In genomic region chr11:77947860-77948259, GRCm38 (mm10) we compare ENCODE assay signal across 13 mouse cellular contexts. TPM values are rescaled to one million over a fixed set of nuclear protein-coding genes. Genes with fewer than 3 reads are reported as not detected.
DNase-seq lines count a peak whose midpoint lies in the region; ATAC-seq and TF ChIP-seq lines count a peak whose summit lies in the region.
"Had no signal": no experiment of that assay in that cellular context is flagged by ENCODE, and none has a peak within 500 bp of the region (broad histone marks: within the 10 kb centered on the region; RNA-seq: fewer than 3 reads in every experiment).

No protein-coding gene starts in this region.

- H3K36me3 ChIP-seq in lung, embryonic 16.5 days (ENCODE audit: control insufficient read depth, insufficient read depth, low read length): no peaks in the 10 kb centered on the region
- H3K36me3 ChIP-seq in forebrain, embryonic 16.5 days (ENCODE audit: control insufficient read depth, insufficient read depth): no peaks in the 10 kb centered on the region
- H3K36me3 ChIP-seq: stomach, embryonic 15.5 days had no signal

- no peak overlapping the region for H3K27ac ChIP-seq in lung, embryonic 16.5 days (ENCODE audit: low read length)
- H3K27ac ChIP-seq in forebrain, embryonic 16.5 days (ENCODE audit: low read length): peak overlapping the region; percentile 83
- H3K27ac ChIP-seq in left cerebral cortex, adult 2 months: no peak overlapping the region
- H3K27ac ChIP-seq: liver, embryonic 14.5 days; stomach, embryonic 15.5 days had no signal

- no peaks in the 10 kb centered on the region for H3K4me1 ChIP-seq in lung, embryonic 16.5 days (replicated peaks; ENCODE audit: control insufficient read depth, insufficient read depth, low read length)
- peaks cover 64% of the 10 kb centered on the region for H3K4me1 ChIP-seq in forebrain, embryonic 16.5 days (replicated peaks; ENCODE audit: control insufficient read depth, insufficient read depth, low read length)

- no peak overlapping the region for H3K4me2 ChIP-seq in lung, embryonic 16.5 days (ENCODE audit: low read depth, low read length)
- H3K4me2 ChIP-seq in forebrain, embryonic 16.5 days (ENCODE audit: low read length): peak overlapping the region; percentile 42
- H3K4me2 ChIP-seq: stomach, embryonic 15.5 days had no signal

- no peak overlapping the region for H3K9ac ChIP-seq in lung, embryonic 16.5 days (ENCODE audit: low read length)
- H3K9ac ChIP-seq in forebrain, embryonic 16.5 days (replicated peaks; ENCODE audit: low read depth, low read length): peak overlapping the region; percentile 40
- H3K9ac ChIP-seq: liver, embryonic 14.5 days; stomach, embryonic 15.5 days had no signal

- ATAC-seq in lung, embryonic 16.5 days (ENCODE audit: low read depth): 0 out of 2 replicates have a peak, but pooled peaks have one; percentile 17
- ATAC-seq in forebrain, embryonic 16.5 days: peak; percentile 82
- ATAC-seq: Patski had no signal

- H3K9me3 ChIP-seq in lung, embryonic 16.5 days (ENCODE audit: control insufficient read depth, low read length): no peaks in the 10 kb centered on the region
- H3K9me3 ChIP-seq in forebrain, embryonic 16.5 days (ENCODE audit: control insufficient read depth, low read length): no peaks in the 10 kb centered on the region
- H3K9me3 ChIP-seq: stomach, embryonic 15.5 days had no signal

- H3K4me3 ChIP-seq in lung, embryonic 16.5 days (ENCODE audit: low read length): no peak overlapping the region
- H3K4me3 ChIP-seq in forebrain, embryonic 16.5 days (replicated peaks; ENCODE audit: low read length): 0 out of 2 replicates have a peak overlapping the region, but pooled peaks have one; percentile 7
- no peak overlapping the region for H3K4me3 ChIP-seq in left cerebral cortex, adult 2 months
- H3K4me3 ChIP-seq: stomach, embryonic 15.5 days had no signal

- TF ChIP-seq CTCF in left cerebral cortex, adult 2 months (IDR thresholded peaks at IDR 0.05): no peak

- intact Hi-C loops in left cerebral cortex, adult 2 months (cut with DNase I): no loop called here

- H3K27me3 ChIP-seq in lung, embryonic 16.5 days (ENCODE audit: control insufficient read depth, insufficient read depth, low read depth, low read length): no peaks in the 10 kb centered on the region
- H3K27me3 ChIP-seq in forebrain, embryonic 16.5 days (replicated peaks; ENCODE audit: control insufficient read depth, insufficient read depth, low read length): no peaks in the 10 kb centered on the region

- 7% methylated on average over 9 of the region's 9 CpGs for WGBS in lung, embryonic 16.5 days
- WGBS in forebrain, embryonic 16.5 days: under 1% methylated on average over 9 of the region's 9 CpGs

- no peak for DNase-seq in lung, postnatal 4 days
- DNase-seq in mesoderm, embryonic 11.5 days (ENCODE audit: low read depth, low spot score): peak; percentile 52
- DNase-seq in thymus, postnatal 10 days (ENCODE audit: low spot score in 2 of 2): no peak
- no peak for DNase-seq in layer of hippocampus, adult 9-10 months (ENCODE audit: low spot score)
- DNase-seq in left cerebral cortex, adult 2 months (ENCODE audit: extremely low spot score in 1 of 2, low spot score in 2 of 2): no peak
- DNase-seq in spleen, adult 12 weeks (ENCODE audit: low spot score): no peak
- DNase-seq: heart, adult 18-20 months had no signal

RNA-seq across cellular contexts. Expression of gene Sez6, which starts 17.3 kb away (rescaled TPM):
- 0.34 and 0.69 TPM in 2 replicates for polyA plus RNA-seq in lung, embryonic 16.5 days (2015; fragmentation: Nextera tagmentation; extraction: Ambion mirVana)
- polyA plus RNA-seq in forebrain, embryonic 16.5 days (2015; fragmentation: Nextera tagmentation; extraction: Ambion mirVana): 257 and 284 TPM in 2 replicates
- total RNA-seq in left cerebral cortex, adult 2 months (2021): 100 to 1,000 TPM; 127 to 157 TPM
- total RNA-seq: megakaryocyte-erythroid progenitor cell, adult 5-6 weeks had no signal
- polyA plus RNA-seq: Patski had no signal

RNA-seq across cellular contexts. Expression of gene Phf12, which starts 34.7 kb away (rescaled TPM):
- polyA plus RNA-seq in lung, embryonic 16.5 days (2015; fragmentation: Nextera tagmentation; extraction: Ambion mirVana): 13.8 and 13.9 TPM in 2 replicates
- 20.6 and 23.0 TPM in 2 replicates for polyA plus RNA-seq in forebrain, embryonic 16.5 days (2015; fragmentation: Nextera tagmentation; extraction: Ambion mirVana)
- total RNA-seq in left cerebral cortex, adult 2 months (2021): 10 to 100 TPM; 58.9 to 59.2 TPM

RNA-seq across cellular contexts. Expression of gene Pipox, which starts 54.0 kb away (rescaled TPM):
- 1.1 and 1.7 TPM in 2 replicates for polyA plus RNA-seq in lung, embryonic 16.5 days (2015; fragmentation: Nextera tagmentation; extraction: Ambion mirVana)
- 8.6 and 12.6 TPM in 2 replicates for polyA plus RNA-seq in forebrain, embryonic 16.5 days (2015; fragmentation: Nextera tagmentation; extraction: Ambion mirVana)
- 1 to 10 TPM in 1 of 2 experiments, under 1 TPM in 1; 0.70 to 1.3 TPM for total RNA-seq in left cerebral cortex, adult 2 months (2021)
- total RNA-seq: megakaryocyte-erythroid progenitor cell, adult 5-6 weeks had no signal

Comparison
In these comparisons a context has a peak if more than half of its experiments do, and no peak if none do; other contexts are left out.
1. RNA of gene Sez6, which starts 17.3 kb away (polyA plus RNA-seq): 257 to 284 TPM in forebrain, embryonic 16.5 days; 0.34 to 0.69 TPM in lung, embryonic 16.5 days; every median in the first group is over 100 times any median in the second.